Mouse (Mus musculus): ENCODE data around the gene Pex11g.

- no peak for TF ChIP-seq CTCF (IDR thresholded peaks at IDR 0.05; ENCODE audit: low read depth)
- no peak for TF ChIP-seq EP300 (IDR thresholded peaks at IDR 0.05; ENCODE audit: low read depth)
Observed at GRCm38 (mm10) chr8:3482240-3482740, 14.8 kb upstream of the Pex11g start.
